Mouse (Mus musculus): ENCODE results near the gene Uqcc2. TPM values are rescaled to one million over a fixed set of nuclear protein-coding genes. Genes with fewer than 3 reads are reported as not detected.
A peak's percentile ranks its signal among the peaks of the same experiment; 100 is the strongest.

Uqcc2 gene
- polyA plus RNA-seq, 1 experiment from 2014 or later, result 345 TPM

- no peak for ATAC-seq (ENCODE audit: insufficient read depth, low FRiP score, low TSS enrichment)
These were observed 6.7 kb downstream of the Uqcc2 start for GRCm38 (mm10) chr17:27126974-27127373.

GRCm38 (mm10) chr17:27125669-27126202, 8.0 kb downstream of the Uqcc2 start:
- no peak for ATAC-seq (ENCODE audit: insufficient read depth, low FRiP score, low TSS enrichment)
- Histone ChIP-seq H3K9ac (ENCODE audit: low read length) (no peak overlapping the region), H3K4me3 (ENCODE audit: low read depth, low read length) (no peak overlapping the region), H3K27me3 (ENCODE audit: control insufficient read depth, insufficient read depth, low read length) (no peaks in the 10 kb centered on the region), H3K36me3 (ENCODE audit: control insufficient read depth, insufficient read depth, low read length) (peaks cover 4% of the 10 kb centered on the region), H3K27ac (ENCODE audit: low read depth, low read length) (no peak overlapping the region), H3K4me1 (ENCODE audit: control insufficient read depth, insufficient read depth, low read length) (peaks cover 12% of the 10 kb centered on the region), H3K4me2 (ENCODE audit: low read depth) (no peak overlapping the region), H3K9me3 (ENCODE audit: control insufficient read depth, low read length) (no peaks in the 10 kb centered on the region)
- DNase-seq (ENCODE audit: low spot score), result no peak
- 89% methylated on average over 11 of the region's 11 CpGs for WGBS

More at GRCm38 (mm10) chr17:27126974-27127373, 6.7 kb downstream of the Uqcc2 start:
- peaks cover 4% of the 10 kb centered on the region; the same call in 1 of the 2 replicates for H3K36me3 ChIP-seq (ENCODE audit: control insufficient read depth, insufficient read depth, low read length)
- no peaks in the 10 kb centered on the region for H3K27me3 ChIP-seq (ENCODE audit: control insufficient read depth, insufficient read depth, low read length)
- no peaks in the 10 kb centered on the region for H3K9me3 ChIP-seq (ENCODE audit: control insufficient read depth, low read length)
- H3K4me1 ChIP-seq (ENCODE audit: control insufficient read depth, insufficient read depth, low read length), result peaks cover 12% of the 10 kb centered on the region; the same call in 1 of the 2 replicates
- DNase-seq (ENCODE audit: low spot score), result no peak
- WGBS, result 89% methylated on average over 10 of the region's 10 CpGs
- no peak overlapping the region for H3K9ac ChIP-seq (ENCODE audit: low read length)
- no peak overlapping the region for H3K4me2 ChIP-seq (ENCODE audit: low read depth)
- H3K4me3 ChIP-seq (ENCODE audit: low read depth, low read length), result no peak overlapping the region
- H3K27ac ChIP-seq (ENCODE audit: low read depth, low read length), result no peak overlapping the region

DNA sequence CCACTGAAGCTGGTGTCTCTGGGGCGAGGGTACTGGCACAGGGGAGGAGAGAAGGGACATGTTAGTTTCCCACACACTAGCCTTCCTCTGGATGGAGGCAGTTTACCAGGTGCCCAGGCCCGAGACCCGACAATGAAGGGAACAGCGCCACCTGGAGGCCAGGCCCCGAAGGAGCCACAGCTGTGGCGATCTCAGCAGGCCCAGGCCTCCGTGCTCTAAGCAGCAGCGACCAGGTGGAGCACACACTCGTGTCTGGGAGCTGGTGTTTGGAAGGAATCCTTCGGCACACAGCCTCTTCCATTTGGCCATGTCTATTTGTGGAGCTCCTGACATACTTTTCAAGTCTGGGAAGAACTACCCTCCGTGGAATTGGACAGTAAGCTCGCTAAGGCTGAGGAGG, 8.5 kb downstream of the Uqcc2 start:
- Histone ChIP-seq H3K4me3 (ENCODE audit: low read depth, low read length) (no peak overlapping the region), H3K4me2 (ENCODE audit: low read depth) (no peak overlapping the region), H3K27ac (ENCODE audit: low read depth, low read length) (no peak overlapping the region), H3K36me3 (ENCODE audit: control insufficient read depth, insufficient read depth, low read length) (peaks cover 4% of the 10 kb centered on the region), H3K27me3 (ENCODE audit: control insufficient read depth, insufficient read depth, low read length) (no peaks in the 10 kb centered on the region), H3K9me3 (ENCODE audit: control insufficient read depth, low read length) (no peaks in the 10 kb centered on the region), H3K9ac (ENCODE audit: low read length) (no peak overlapping the region), H3K4me1 (ENCODE audit: control insufficient read depth, insufficient read depth, low read length) (peaks cover 10% of the 10 kb centered on the region)
- ATAC-seq (ENCODE audit: insufficient read depth, low FRiP score, low TSS enrichment) (no peak), DNase-seq (ENCODE audit: low spot score) (peak; percentile 75)
- WGBS, result 30% methylated on average over 12 of the region's 12 CpGs

GRCm38 (mm10) chr17:27123813-27124375, 9.8 kb downstream of the Uqcc2 start:
- Histone ChIP-seq H3K4me1 (ENCODE audit: control insufficient read depth, insufficient read depth, low read length) (peaks cover 16% of the 10 kb centered on the region), H3K27ac (ENCODE audit: low read depth, low read length) (no peak overlapping the region)

DNA sequence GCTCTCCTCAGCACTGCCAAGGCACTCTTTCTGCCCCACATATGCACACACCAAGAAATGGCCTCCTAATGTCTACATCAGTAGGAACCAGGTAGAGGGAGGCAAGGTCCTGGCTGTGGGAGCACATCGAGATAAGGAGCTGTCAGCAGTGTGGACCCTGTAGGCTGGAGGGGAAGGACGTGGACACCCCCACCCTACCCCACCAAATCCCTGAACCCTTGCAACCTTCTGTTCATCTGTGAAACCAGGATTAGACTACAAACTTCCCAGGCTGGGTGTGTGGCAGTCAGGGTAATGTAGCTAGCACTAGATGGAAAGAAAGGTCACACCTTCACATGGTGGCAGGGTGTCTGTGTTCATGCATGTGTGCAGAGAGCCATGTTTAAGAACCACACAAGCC, 10.6 kb downstream of the Uqcc2 start:
- WGBS, result 85% methylated on average over 2 of the region's 2 CpGs
- peaks cover 16% of the 10 kb centered on the region for H3K4me1 ChIP-seq (ENCODE audit: control insufficient read depth, insufficient read depth, low read length)
- DNase-seq (ENCODE audit: low spot score) (no peak), ATAC-seq (ENCODE audit: insufficient read depth, low FRiP score, low TSS enrichment) (no peak)
- peaks cover 4% of the 10 kb centered on the region for H3K36me3 ChIP-seq (ENCODE audit: control insufficient read depth, insufficient read depth, low read length)
- no peak overlapping the region for H3K9ac ChIP-seq (ENCODE audit: low read length)
- H3K27me3 ChIP-seq (ENCODE audit: control insufficient read depth, insufficient read depth, low read length), result no peaks in the 10 kb centered on the region
- H3K4me3 ChIP-seq (ENCODE audit: low read depth, low read length), result no peak overlapping the region
- no peak overlapping the region for H3K4me2 ChIP-seq (ENCODE audit: low read depth)
- no peak overlapping the region for H3K27ac ChIP-seq (ENCODE audit: low read depth, low read length)
- no peaks in the 10 kb centered on the region for H3K9me3 ChIP-seq (ENCODE audit: control insufficient read depth, low read length)

More at GRCm38 (mm10) chr17:27123813-27124375, 9.8 kb downstream of the Uqcc2 start:
- Histone ChIP-seq H3K4me2 (ENCODE audit: low read depth) (no peak overlapping the region; the same call in 1 of the 2 replicates), H3K4me3 (ENCODE audit: low read depth, low read length) (no peak overlapping the region), H3K27me3 (ENCODE audit: control insufficient read depth, insufficient read depth, low read length) (no peaks in the 10 kb centered on the region), H3K9ac (ENCODE audit: low read length) (no peak overlapping the region; the same call in 1 of the 2 replicates), H3K36me3 (ENCODE audit: control insufficient read depth, insufficient read depth, low read length) (peaks cover 4% of the 10 kb centered on the region), H3K9me3 (ENCODE audit: control insufficient read depth, low read length) (no peaks in the 10 kb centered on the region)
- ATAC-seq (ENCODE audit: insufficient read depth, low FRiP score, low TSS enrichment) (no peak), DNase-seq (ENCODE audit: low spot score) (no peak)
- 92% methylated on average over 7 of the region's 7 CpGs for whole genome bisulfite sequencing

- H3K36me3 ChIP-seq (ENCODE audit: control insufficient read depth, insufficient read depth, low read length), result peaks cover 4% of the 10 kb centered on the region
- WGBS, result 92% methylated on average over 11 of the region's 11 CpGs
- H3K4me2 ChIP-seq (ENCODE audit: low read depth), result no peak overlapping the region
- peaks cover 16% of the 10 kb centered on the region for H3K4me1 ChIP-seq (ENCODE audit: control insufficient read depth, insufficient read depth, low read length)
- H3K9me3 ChIP-seq (ENCODE audit: control insufficient read depth, low read length), result no peaks in the 10 kb centered on the region
- no peaks in the 10 kb centered on the region for H3K27me3 ChIP-seq (ENCODE audit: control insufficient read depth, insufficient read depth, low read length)
- no peak overlapping the region for H3K4me3 ChIP-seq (ENCODE audit: low read depth, low read length)
- no peak overlapping the region for H3K27ac ChIP-seq (ENCODE audit: low read depth, low read length)
- ATAC-seq (ENCODE audit: insufficient read depth, low FRiP score, low TSS enrichment), result no peak
- no peak overlapping the region for H3K9ac ChIP-seq (ENCODE audit: low read length)
- DNase-seq (ENCODE audit: low spot score), result no peak
These were observed 11.0 kb downstream of the Uqcc2 start for GRCm38 (mm10) chr17:27122701-27123100.

DNA sequence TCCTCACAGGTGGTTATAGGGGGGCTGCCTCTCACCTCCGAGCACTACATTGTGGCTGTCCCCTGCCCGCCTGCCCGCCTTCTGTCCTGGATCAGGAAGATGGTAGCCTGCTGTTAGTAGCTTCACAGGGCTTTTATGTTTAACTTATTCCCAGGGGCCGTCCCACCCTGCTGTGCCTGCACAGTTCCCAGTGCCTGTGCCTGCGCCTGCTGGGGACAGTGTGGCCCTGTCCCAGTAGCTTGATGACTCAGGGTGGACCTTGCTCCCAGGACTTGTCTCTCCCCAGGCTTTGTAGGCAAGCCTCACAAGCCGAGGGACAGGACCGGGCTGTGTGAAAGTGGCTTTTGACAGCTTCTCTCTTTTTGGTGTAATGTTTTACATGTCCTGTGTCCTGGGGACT, 11.9 kb downstream of the Uqcc2 start:
- no peak overlapping the region for H3K9ac ChIP-seq (ENCODE audit: low read length)
- H3K4me2 ChIP-seq (ENCODE audit: low read depth), result no peak overlapping the region
- no peaks in the 10 kb centered on the region for H3K9me3 ChIP-seq (ENCODE audit: control insufficient read depth, low read length)
- no peak for ATAC-seq (ENCODE audit: insufficient read depth, low FRiP score, low TSS enrichment)
- no peak for DNase-seq (ENCODE audit: low spot score)
- H3K4me1 ChIP-seq (ENCODE audit: control insufficient read depth, insufficient read depth, low read length), result peaks cover 16% of the 10 kb centered on the region
- H3K4me3 ChIP-seq (ENCODE audit: low read depth, low read length), result no peak overlapping the region
- H3K27ac ChIP-seq (ENCODE audit: low read depth, low read length), result no peak overlapping the region
- H3K36me3 ChIP-seq (ENCODE audit: control insufficient read depth, insufficient read depth, low read length), result peaks cover 4% of the 10 kb centered on the region
- WGBS, result 69% methylated on average over 7 of the region's 7 CpGs
- H3K27me3 ChIP-seq (ENCODE audit: control insufficient read depth, insufficient read depth, low read length), result no peaks in the 10 kb centered on the region

DNA sequence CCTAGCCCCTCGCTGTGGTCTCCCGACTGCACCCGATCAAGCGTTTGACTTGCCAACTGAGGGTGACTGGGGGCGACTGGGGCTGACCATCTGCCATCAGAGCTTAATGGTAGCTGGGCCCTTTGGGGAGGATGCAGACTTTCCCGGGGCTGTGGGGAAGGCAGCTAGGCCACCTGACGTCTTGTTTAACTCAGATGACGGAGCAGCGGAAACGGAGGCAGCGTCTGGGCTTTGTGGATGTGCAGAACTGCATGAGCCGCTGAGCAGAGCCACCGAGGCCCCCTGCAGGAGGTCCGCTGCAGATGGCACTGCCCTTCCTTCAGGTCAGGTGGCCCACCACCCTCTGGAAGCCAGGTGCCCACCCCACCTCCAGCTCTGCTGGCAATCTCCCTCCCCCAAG, 12.4 kb downstream of the Uqcc2 start:
- Histone ChIP-seq H3K27me3 (ENCODE audit: control insufficient read depth, insufficient read depth, low read length) (no peaks in the 10 kb centered on the region), H3K4me3 (ENCODE audit: low read depth, low read length) (no peak overlapping the region), H3K9me3 (ENCODE audit: control insufficient read depth, low read length) (no peaks in the 10 kb centered on the region), H3K9ac (ENCODE audit: low read length) (peak overlapping the region; percentile 26), H3K36me3 (ENCODE audit: control insufficient read depth, insufficient read depth, low read length) (peaks cover 4% of the 10 kb centered on the region), H3K4me2 (ENCODE audit: low read depth) (no peak overlapping the region), H3K27ac (ENCODE audit: low read depth, low read length) (no peak overlapping the region), H3K4me1 (ENCODE audit: control insufficient read depth, insufficient read depth, low read length) (peaks cover 16% of the 10 kb centered on the region)
- ATAC-seq (ENCODE audit: insufficient read depth, low FRiP score, low TSS enrichment) (no peak), DNase-seq (ENCODE audit: low spot score) (no peak)
- WGBS, result 40% methylated on average over 14 of the region's 14 CpGs

GRCm38 (mm10) chr17:27120561-27121024, 13.1 kb downstream of the Uqcc2 start:
- Histone ChIP-seq H3K36me3 (ENCODE audit: control insufficient read depth, insufficient read depth, low read length) (peaks cover 4% of the 10 kb centered on the region), H3K27ac (ENCODE audit: low read depth, low read length) (no peak overlapping the region), H3K9ac (ENCODE audit: low read length) (no peak overlapping the region), H3K27me3 (ENCODE audit: control insufficient read depth, insufficient read depth, low read length) (no peaks in the 10 kb centered on the region), H3K9me3 (ENCODE audit: control insufficient read depth, low read length) (no peaks in the 10 kb centered on the region), H3K4me3 (ENCODE audit: low read depth, low read length) (no peak overlapping the region), H3K4me1 (ENCODE audit: control insufficient read depth, insufficient read depth, low read length) (peaks cover 16% of the 10 kb centered on the region), H3K4me2 (ENCODE audit: low read depth) (no peak overlapping the region)
- WGBS, result 15% methylated on average over 18 of the region's 18 CpGs
- DNase-seq (ENCODE audit: low spot score), result peak; percentile 77
- no peak for ATAC-seq (ENCODE audit: insufficient read depth, low FRiP score, low TSS enrichment)
